Mouse (Mus musculus): ENCODE results near the gene Fgf23. TPM values are rescaled to one million over a fixed set of nuclear protein-coding genes. Genes with fewer than 3 reads are reported as not detected.

Gene Fgf23
- not detected for polyA plus RNA-seq (2017; shearing (Covaris generic))

GRCm38 (mm10) chr6:127072817-127073216 is at the start of gene Fgf23:
Gene Fgf23, plus strand, starts transcription at chr6:127072902.

GRCm38 (mm10) chr6:127109402-127109930 is 36.8 kb downstream of the Fgf23 start, which contains the start of gene Tigar:
Gene Tigar, minus strand, starts transcription at chr6:127109557.

Other genes starting within 250 kb of the Fgf23 start
- gene Ndufa9, start 223.8 kb upstream of the Fgf23 start, polyA plus RNA-seq (2017; shearing (Covaris generic)), result 114 TPM
- gene Akap3, start 219.8 kb upstream of the Fgf23 start, polyA plus RNA-seq (2017; shearing (Covaris generic)), result not detected
- gene Dyrk4, start 151.1 kb upstream of the Fgf23 start, polyA plus RNA-seq (2017; shearing (Covaris generic)), result not detected
- gene Rad51ap1, start 133.3 kb upstream of the Fgf23 start, polyA plus RNA-seq (2017; shearing (Covaris generic)), result 1.1 TPM
- gene D6Wsu163e, start 132.9 kb upstream of the Fgf23 start, polyA plus RNA-seq (2017; shearing (Covaris generic)), result 8.9 TPM
- not detected for gene Fgf6, start 57.3 kb upstream of the Fgf23 start, polyA plus RNA-seq (2017; shearing (Covaris generic))
- 9.3 TPM for gene Tigar, start 36.7 kb downstream of the Fgf23 start, polyA plus RNA-seq (2017; shearing (Covaris generic))
- 769 TPM for gene Ccnd2, start 79.3 kb downstream of the Fgf23 start, polyA plus RNA-seq (2017; shearing (Covaris generic))

Measured in naive thymus-derived CD4-positive, alpha-beta T cell, adult 5 months (primary cell).